Mouse (Mus musculus): ENCODE data around the gene Klf13. TPM values are rescaled to one million over a fixed set of nuclear protein-coding genes. Genes with fewer than 3 reads are reported as not detected.

The Klf13 gene
- polyA plus RNA-seq, 1 experiment, result 88.4 TPM

DNA sequence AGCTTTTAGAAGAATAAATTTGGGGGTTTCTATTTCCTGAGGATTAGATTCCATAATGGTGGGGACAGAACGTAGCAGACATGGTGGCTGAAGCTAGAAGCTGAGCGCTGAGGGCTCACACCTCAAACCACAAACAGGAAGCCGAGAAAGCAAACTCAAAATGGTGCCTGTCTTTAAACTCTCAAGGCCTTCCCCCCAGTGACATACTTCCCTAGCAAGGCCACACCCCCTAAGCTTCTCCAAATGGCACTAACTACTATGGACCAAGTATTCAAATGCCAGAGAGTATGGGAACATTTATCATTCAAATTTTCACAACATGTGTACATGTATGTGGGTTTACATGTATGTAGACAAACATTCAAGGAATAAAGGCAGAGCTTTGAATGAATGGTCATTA lies 8.6 kb downstream of the Klf13 start:
- TF ChIP-seq POLR2A (IDR thresholded peaks at IDR 0.05; ENCODE audit: borderline replicate concordance, extremely low read depth, low read depth, low read length) (no peak), CTCF (IDR thresholded peaks at IDR 0.05; ENCODE audit: insufficient read depth, low read length) (no peak)
- no peak for DNase-seq
- Histone ChIP-seq H3K4me1 (ENCODE audit: control insufficient read depth, insufficient read depth, low read length) (peaks cover 55% of the 10 kb centered on the region), H3K4me3 (replicated peaks; ENCODE audit: extremely low read depth, low read depth, low read length) (no peak overlapping the region)
- 48% methylated on average over 3 of the region's 3 CpGs for WGBS

DNA sequence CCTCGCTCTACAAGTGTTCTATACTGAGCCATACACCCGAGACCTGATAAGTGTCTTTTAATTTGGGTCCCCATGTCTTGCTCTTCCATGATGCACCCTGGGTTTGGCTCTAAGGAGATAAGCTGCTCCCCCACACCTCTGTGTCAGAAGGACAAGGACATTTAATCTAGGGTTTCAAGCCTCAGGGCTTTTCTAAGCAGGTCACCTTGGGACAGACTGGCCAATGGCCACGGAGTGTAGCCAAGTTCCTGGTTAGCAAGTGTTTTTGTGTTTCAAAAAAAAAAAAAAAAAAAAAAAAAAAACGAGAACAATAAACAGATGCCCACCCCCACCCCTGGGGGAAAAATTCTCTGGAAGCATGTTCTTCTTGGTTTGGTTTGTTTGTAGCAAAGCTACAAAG lies 9.6 kb downstream of the Klf13 start:
- DNase-seq, result peak; percentile 43
- no peak for TF ChIP-seq POLR2A (IDR thresholded peaks at IDR 0.05; ENCODE audit: borderline replicate concordance, extremely low read depth, low read depth, low read length)
- no peak for TF ChIP-seq CTCF (IDR thresholded peaks at IDR 0.05; ENCODE audit: insufficient read depth, low read length)
- WGBS, result 34% methylated on average over 4 of the region's 4 CpGs
- Histone ChIP-seq H3K4me3 (replicated peaks; ENCODE audit: extremely low read depth, low read depth, low read length) (no peak overlapping the region), H3K4me1 (ENCODE audit: control insufficient read depth, insufficient read depth, low read length) (peaks cover 53% of the 10 kb centered on the region)

DNA sequence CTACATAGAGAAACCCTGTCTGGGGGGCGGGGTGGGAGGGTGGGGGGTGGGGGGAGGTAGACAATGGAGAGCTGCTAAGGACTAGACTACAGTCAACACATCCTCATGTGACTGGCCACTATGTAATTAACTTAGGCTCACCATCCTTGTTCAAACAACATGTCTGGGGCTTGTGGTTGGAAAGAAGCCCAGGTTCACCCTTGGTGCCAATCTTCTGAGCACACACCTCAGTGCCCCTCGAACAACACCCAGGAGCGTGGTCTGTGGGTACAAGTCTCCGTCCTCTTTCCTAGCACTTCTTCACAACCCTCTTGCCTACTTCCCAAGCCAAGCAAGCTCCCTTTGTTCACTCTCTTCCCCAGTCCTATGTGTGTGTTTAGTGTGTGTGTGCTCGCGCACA lies 11.6 kb downstream of the Klf13 start:
- H3K4me1 ChIP-seq (ENCODE audit: control insufficient read depth, insufficient read depth, low read length), result peaks cover 56% of the 10 kb centered on the region
- TF ChIP-seq POLR2A (IDR thresholded peaks at IDR 0.05; ENCODE audit: borderline replicate concordance, extremely low read depth, low read depth, low read length) (no peak), CTCF (IDR thresholded peaks at IDR 0.05; ENCODE audit: insufficient read depth, low read length) (no peak)
- H3K4me3 ChIP-seq (replicated peaks; ENCODE audit: extremely low read depth, low read depth, low read length), result no peak overlapping the region
- WGBS, result 84% methylated on average over 6 of the region's 6 CpGs
- DNase-seq, result no peak

DNA sequence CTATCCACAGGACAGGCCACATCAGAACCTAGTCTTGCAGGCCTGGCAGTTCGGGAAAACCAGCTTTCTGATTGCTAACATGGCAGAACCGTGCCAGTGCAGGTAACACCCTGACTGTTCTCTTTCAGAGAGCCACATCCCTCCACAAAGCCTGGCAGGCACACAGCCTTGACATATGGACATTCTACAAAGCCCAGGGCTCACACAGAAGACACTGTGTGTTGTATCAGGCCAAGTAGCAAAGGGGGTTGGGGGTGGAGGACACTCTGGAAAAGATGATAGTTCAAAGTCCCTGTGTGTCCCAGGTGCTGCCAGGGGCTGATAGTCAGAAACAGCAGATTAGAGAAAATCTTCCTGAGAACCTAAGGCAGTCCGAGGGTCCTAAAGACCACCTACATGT lies 12.2 kb downstream of the Klf13 start:
- TF ChIP-seq POLR2A (IDR thresholded peaks at IDR 0.05; ENCODE audit: borderline replicate concordance, extremely low read depth, low read depth, low read length) (no peak), CTCF (IDR thresholded peaks at IDR 0.05; ENCODE audit: insufficient read depth, low read length) (no peak)
- Histone ChIP-seq H3K4me3 (replicated peaks; ENCODE audit: extremely low read depth, low read depth, low read length) (no peak overlapping the region), H3K4me1 (ENCODE audit: control insufficient read depth, insufficient read depth, low read length) (peaks cover 61% of the 10 kb centered on the region)
- DNase-seq, result peak; percentile 4
- WGBS, result 65% methylated on average over 3 of the region's 3 CpGs

DNA sequence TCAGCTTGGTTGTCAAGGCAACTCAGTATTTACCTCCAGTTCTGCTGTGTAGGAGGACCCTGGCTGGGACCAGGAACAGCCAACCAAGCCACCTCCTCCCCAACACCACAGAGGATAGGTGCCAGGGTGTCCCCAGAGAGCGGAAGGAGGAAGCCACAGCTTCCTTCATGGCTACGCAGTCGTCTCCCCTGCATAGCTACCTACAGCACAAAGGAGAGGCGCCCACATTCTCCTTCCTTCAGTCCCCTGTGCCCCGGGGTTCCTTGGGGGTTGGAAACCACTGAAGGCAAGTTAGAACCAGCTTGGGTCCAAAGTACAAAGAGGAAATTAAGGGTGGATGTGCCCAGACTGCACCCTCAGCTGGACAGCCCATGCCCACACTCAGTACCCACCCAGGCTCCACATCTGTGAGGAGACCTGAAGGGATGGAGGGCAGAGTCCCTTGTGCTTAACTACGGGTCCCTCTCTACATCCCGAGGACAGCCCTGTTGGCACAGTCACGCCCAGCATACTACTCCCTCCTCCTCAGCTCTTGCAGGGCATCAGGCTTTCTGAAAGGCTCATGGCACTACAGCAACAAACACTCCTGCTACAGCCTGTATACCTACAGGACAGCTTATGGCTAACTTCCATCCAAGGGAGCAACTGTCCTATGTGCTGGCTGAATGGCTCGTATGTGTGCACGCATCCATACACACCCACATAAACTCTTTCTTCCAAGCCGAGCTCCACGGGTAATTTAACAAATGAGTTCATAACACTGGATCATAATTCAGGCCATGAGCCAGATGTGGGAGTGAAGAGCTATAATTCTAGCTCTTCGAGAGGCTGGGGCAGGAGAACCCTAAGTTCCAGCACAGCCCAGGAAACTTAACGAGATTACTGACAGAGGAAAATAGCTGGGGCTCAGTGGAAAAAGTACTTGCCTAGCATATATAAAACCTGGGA lies 13.0 kb downstream of the Klf13 start:
- no peak overlapping the region for H3K4me3 ChIP-seq (replicated peaks; ENCODE audit: extremely low read depth, low read depth, low read length)
- H3K4me1 ChIP-seq (ENCODE audit: control insufficient read depth, insufficient read depth, low read length), result peaks cover 59% of the 10 kb centered on the region
- peak; percentile 62 for DNase-seq
- TF ChIP-seq POLR2A (IDR thresholded peaks at IDR 0.05; ENCODE audit: borderline replicate concordance, extremely low read depth, low read depth, low read length) (0 out of 2 replicates have a peak, but pooled peaks have one; percentile 8), CTCF (IDR thresholded peaks at IDR 0.05; ENCODE audit: insufficient read depth, low read length) (no peak)
- WGBS, result 16% methylated on average over 14 of the region's 14 CpGs

DNA sequence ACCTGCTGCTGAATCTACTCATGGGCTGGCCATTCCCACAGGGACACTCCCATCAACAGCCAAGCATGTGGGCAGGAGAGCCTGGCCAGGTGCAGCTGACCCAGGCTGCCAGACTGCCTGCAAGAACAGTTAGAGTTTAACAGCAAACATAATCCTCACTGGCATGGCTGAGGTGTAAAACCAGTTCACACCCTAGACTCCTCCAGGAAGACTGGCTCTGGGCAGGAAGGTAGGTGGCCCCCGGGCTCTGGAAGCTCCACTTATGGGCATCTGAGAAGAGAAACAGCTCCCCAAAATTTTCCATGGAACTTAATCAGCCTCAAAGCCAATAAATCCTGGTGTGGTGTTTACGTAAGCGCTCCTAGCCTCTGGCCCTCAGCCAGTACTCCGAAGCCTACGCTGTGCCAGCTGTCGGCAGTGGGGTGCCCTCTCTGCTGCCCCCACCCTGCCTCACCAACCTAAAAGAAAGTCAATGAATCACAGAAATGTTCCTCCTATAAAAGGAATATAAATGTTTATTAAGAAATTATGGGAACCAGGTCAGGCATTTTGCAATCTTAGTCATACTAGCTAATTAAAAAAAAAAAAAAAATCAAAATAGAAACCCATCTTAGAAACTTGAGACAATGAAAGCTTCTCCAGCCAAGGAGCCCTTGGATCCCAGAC lies 13.8 kb downstream of the Klf13 start:
- WGBS, result 11% methylated on average over 6 of the region's 6 CpGs
- H3K4me3 ChIP-seq (replicated peaks; ENCODE audit: extremely low read depth, low read depth, low read length), result peak overlapping the region; percentile 29

DNA sequence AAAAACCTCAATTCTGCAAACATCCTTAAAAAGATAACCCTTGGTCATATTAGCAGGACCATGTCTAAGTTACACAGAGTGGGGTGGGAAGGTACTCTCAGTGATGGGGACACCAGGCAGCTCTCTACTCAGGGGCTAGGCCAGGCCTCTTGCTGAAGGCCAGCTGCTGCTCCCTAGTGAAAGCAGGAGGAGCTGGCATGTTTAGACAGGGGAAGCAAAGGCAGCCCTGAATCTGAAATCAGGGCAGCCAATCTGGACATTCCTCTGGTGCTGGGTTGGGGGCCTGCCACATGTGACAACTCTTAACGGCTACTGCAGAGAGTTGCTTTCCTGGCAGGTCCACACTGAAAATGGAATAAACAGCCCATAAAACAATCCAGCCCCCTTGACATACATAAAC lies 14.6 kb downstream of the Klf13 start:
- H3K4me1 ChIP-seq (ENCODE audit: control insufficient read depth, insufficient read depth, low read length), result peaks cover 64% of the 10 kb centered on the region
- no peak for DNase-seq

More for the DNA sequence above, 13.8 kb downstream of the Klf13 start:
- TF ChIP-seq POLR2A (IDR thresholded peaks at IDR 0.05; ENCODE audit: borderline replicate concordance, extremely low read depth, low read depth, low read length), result 0 out of 2 replicates have a peak, but pooled peaks have one; percentile 23
- TF ChIP-seq CTCF (IDR thresholded peaks at IDR 0.05; ENCODE audit: insufficient read depth, low read length), result no peak
- peaks cover 60% of the 10 kb centered on the region for H3K4me1 ChIP-seq (ENCODE audit: control insufficient read depth, insufficient read depth, low read length)
- DNase-seq, result peak; percentile 79

DNA sequence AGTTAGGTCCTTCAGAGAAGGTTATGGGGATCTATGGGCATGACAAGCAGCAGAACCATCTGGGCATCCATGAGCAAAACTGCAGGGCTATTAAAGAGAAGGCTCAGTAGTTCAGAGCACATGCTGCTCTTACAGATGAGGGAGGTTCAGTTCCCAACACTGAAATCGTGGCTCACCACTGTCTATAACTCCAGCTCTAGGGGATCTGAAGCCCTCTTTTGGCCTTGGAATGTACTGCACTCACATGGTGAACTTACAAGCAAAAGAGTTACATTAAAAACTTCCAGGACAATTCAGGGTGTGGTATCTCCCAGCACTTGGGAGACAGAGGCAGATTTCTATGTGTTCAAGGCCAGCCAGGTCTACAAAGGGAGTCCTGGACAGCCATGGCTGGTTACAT lies 15.7 kb downstream of the Klf13 start:
- 90% methylated on average over 1 of the region's 1 CpGs for WGBS
- Histone ChIP-seq H3K4me3 (replicated peaks; ENCODE audit: extremely low read depth, low read depth, low read length) (no peak overlapping the region), H3K4me1 (ENCODE audit: control insufficient read depth, insufficient read depth, low read length) (peaks cover 72% of the 10 kb centered on the region)
- TF ChIP-seq CTCF (IDR thresholded peaks at IDR 0.05; ENCODE audit: insufficient read depth, low read length) (no peak), POLR2A (IDR thresholded peaks at IDR 0.05; ENCODE audit: borderline replicate concordance, extremely low read depth, low read depth, low read length) (no peak)
- DNase-seq, result peak; percentile 3

More for the DNA sequence above, 14.6 kb downstream of the Klf13 start:
- H3K4me3 ChIP-seq (replicated peaks; ENCODE audit: extremely low read depth, low read depth, low read length), result no peak overlapping the region
- no peak for TF ChIP-seq CTCF (IDR thresholded peaks at IDR 0.05; ENCODE audit: insufficient read depth, low read length)
- no peak for TF ChIP-seq POLR2A (IDR thresholded peaks at IDR 0.05; ENCODE audit: borderline replicate concordance, extremely low read depth, low read depth, low read length)
- 25% methylated on average over 1 of the region's 1 CpGs for WGBS

DNA sequence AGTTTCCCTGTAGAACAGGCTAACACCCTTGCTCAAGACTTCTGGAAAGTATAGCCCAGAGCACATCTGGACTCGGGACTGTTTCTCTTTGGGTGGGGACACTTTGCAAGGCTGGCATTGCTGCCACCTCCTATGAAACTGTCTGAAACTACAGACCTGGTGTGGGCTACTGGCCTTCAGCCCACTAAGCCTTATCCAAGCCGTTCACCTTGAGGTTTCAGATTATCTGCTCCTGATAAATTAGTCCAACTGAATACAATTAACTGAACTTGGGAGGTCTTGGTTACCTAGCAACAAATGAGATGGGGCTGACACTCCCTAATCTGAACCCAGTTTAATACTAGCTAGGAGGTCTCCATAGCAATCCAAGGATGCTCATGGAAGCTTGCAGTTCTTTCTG lies 16.1 kb downstream of the Klf13 start:
- TF ChIP-seq POLR2A (IDR thresholded peaks at IDR 0.05; ENCODE audit: borderline replicate concordance, extremely low read depth, low read depth, low read length) (no peak), CTCF (IDR thresholded peaks at IDR 0.05; ENCODE audit: insufficient read depth, low read length) (no peak)
- no peak for DNase-seq
- 35% methylated on average over 2 of the region's 2 CpGs for WGBS
- Histone ChIP-seq H3K4me3 (replicated peaks; ENCODE audit: extremely low read depth, low read depth, low read length) (no peak overlapping the region), H3K4me1 (ENCODE audit: control insufficient read depth, insufficient read depth, low read length) (peaks cover 73% of the 10 kb centered on the region)

All from lung, adult 2 months (tissue).